ENCODE assay signal across 8 mouse cellular contexts in the genomic region with DNA sequence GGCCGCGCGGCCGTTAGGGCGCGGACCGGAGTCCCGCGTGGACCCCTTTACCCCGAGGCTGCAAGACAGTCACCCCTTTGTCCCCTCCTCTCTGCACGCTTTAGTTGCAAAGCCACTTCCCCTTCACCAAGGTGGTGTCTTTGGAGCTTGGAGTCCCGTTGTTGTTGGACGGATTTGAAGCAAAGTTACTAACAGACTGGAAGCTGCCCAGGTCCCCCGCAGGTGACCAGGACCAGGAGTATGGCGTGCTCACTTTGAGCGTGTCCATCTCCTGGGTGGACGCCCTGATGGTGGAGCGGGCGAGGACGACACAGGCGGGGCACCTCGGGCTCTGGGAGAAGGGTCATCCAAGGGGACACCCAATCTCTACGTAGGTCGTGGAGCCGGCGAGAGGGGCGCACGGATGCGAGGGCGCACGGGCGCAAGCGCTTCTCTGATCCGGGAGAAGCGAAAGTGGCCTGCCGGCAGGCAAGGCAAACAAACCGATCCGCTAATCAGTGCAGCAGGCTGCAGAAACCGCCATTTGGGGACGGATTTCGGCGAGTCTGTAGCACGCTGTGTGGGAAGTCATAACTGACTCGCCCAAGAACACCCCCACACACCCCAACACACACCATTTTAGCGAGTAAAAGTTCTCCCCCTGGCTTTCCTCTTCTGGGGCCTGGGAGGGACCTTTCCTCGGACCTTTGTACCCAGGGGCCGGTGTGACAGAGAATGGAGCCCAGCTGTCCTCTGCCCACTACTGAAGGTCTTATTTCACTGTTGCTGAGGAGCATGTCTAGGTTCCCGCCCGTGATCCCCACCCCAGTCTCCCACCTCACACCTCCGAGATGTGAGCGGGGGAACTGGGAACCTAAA. TPM values are rescaled to one million over a fixed set of nuclear protein-coding genes. Genes with fewer than 3 reads are reported as not detected.
DNase-seq lines count a peak whose midpoint lies in the region; ATAC-seq and TF ChIP-seq lines count a peak whose summit lies in the region.

No protein-coding gene starts in this region.

- H3K4me3 ChIP-seq in forebrain, embryonic 16.5 days (replicated peaks; ENCODE audit: low read length) = peak overlapping the region; percentile 53
- peak overlapping the region; percentile 38 for H3K4me3 ChIP-seq in intestine, embryonic 14.5 days (ENCODE audit: low read depth, low read length)
- H3K4me3 ChIP-seq in limb, embryonic 15.5 days = peak overlapping the region; percentile 43
- peak overlapping the region; percentile 44 for H3K4me3 ChIP-seq in midbrain, embryonic 14.5 days (replicated peaks; ENCODE audit: low read depth, low read length)

- peak; percentile 4 for ATAC-seq in forebrain, embryonic 16.5 days
- ATAC-seq in intestine, embryonic 14.5 days (replicated peaks; ENCODE audit: low FRiP score, low TSS enrichment, low read depth) = peak; percentile 36
- no peak for ATAC-seq in limb, embryonic 15.5 days (ENCODE audit: insufficient number of reproducible peaks, low FRiP score, low TSS enrichment, low read depth)
- ATAC-seq in midbrain, embryonic 14.5 days (ENCODE audit: low FRiP score, low TSS enrichment) = peak; percentile 15; the same call in 1 of the 2 replicates

- peak; percentile 49 for DNase-seq in ovary, postnatal 36 days (ENCODE audit: low spot score)
- no peak for DNase-seq in ovary, postnatal 10 days (ENCODE audit: low spot score)
- DNase-seq in brain, embryonic 14.5 days (ENCODE audit: low read depth) = peak; percentile 77
- DNase-seq in intestine, embryonic 14.5 days (ENCODE audit: low spot score) = peak; percentile 83
- DNase-seq in midbrain, embryonic 14.5 days = peak; percentile 74
- peak; percentile 55 for DNase-seq in testis, postnatal 10 days (ENCODE audit: low spot score)

- H3K4me1 ChIP-seq in forebrain, embryonic 16.5 days (replicated peaks; ENCODE audit: control insufficient read depth, insufficient read depth, low read length) = peaks cover 29% of the 10 kb centered on the region
- H3K4me1 ChIP-seq in intestine, embryonic 14.5 days (replicated peaks; ENCODE audit: control insufficient read depth, insufficient read depth, low read length) = peaks cover 17% of the 10 kb centered on the region
- H3K4me1 ChIP-seq in limb, embryonic 15.5 days = peaks cover 23% of the 10 kb centered on the region
- H3K4me1 ChIP-seq in midbrain, embryonic 14.5 days (ENCODE audit: control insufficient read depth, insufficient read depth, low read length) = peaks cover 13% of the 10 kb centered on the region

- 2% methylated on average over 50 of the region's 51 CpGs for WGBS in forebrain, embryonic 16.5 days
- WGBS in intestine, embryonic 14.5 days = under 1% methylated on average over 51 of the region's 51 CpGs
- WGBS in limb, embryonic 15.5 days = 1% methylated on average over 51 of the region's 51 CpGs
- WGBS in midbrain, embryonic 14.5 days = under 1% methylated on average over 51 of the region's 51 CpGs

- H3K9me3 ChIP-seq in forebrain, embryonic 16.5 days (ENCODE audit: control insufficient read depth, low read length) = no peaks in the 10 kb centered on the region
- H3K9me3 ChIP-seq in intestine, embryonic 14.5 days (ENCODE audit: control insufficient read depth, low read length) = no peaks in the 10 kb centered on the region
- H3K9me3 ChIP-seq in limb, embryonic 15.5 days = no peaks in the 10 kb centered on the region
- 0 out of 2 replicates have a peak, but pooled peaks cover 3% of the 10 kb centered on the region for H3K9me3 ChIP-seq in midbrain, embryonic 14.5 days (ENCODE audit: control insufficient read depth, low read length)

- TF ChIP-seq CTCF in brain, embryonic 14.5 days (IDR thresholded peaks at IDR 0.05; ENCODE audit: borderline replicate concordance, extremely low read depth, insufficient read depth, insufficient read length) = no peak

- no peaks in the 10 kb centered on the region for H3K36me3 ChIP-seq in forebrain, embryonic 16.5 days (ENCODE audit: control insufficient read depth, insufficient read depth)
- peaks cover 4% of the 10 kb centered on the region for H3K36me3 ChIP-seq in intestine, embryonic 14.5 days (ENCODE audit: control insufficient read depth, insufficient read depth, low read length)
- peaks cover 2% of the 10 kb centered on the region; the same call in 1 of the 2 replicates for H3K36me3 ChIP-seq in limb, embryonic 15.5 days
- peaks cover 4% of the 10 kb centered on the region for H3K36me3 ChIP-seq in midbrain, embryonic 14.5 days (ENCODE audit: control insufficient read depth, insufficient read depth, low read length)

- H3K4me2 ChIP-seq in forebrain, embryonic 16.5 days (ENCODE audit: low read length) = peak overlapping the region; percentile 82
- H3K4me2 ChIP-seq in intestine, embryonic 14.5 days (ENCODE audit: low read length) = peak overlapping the region; percentile 90
- peak overlapping the region; percentile 91 for H3K4me2 ChIP-seq in limb, embryonic 15.5 days
- H3K4me2 ChIP-seq in midbrain, embryonic 14.5 days (ENCODE audit: low read length) = peak overlapping the region; percentile 84

- peaks cover 34% of the 10 kb centered on the region for H3K27me3 ChIP-seq in forebrain, embryonic 16.5 days (replicated peaks; ENCODE audit: control insufficient read depth, insufficient read depth, low read length)
- peaks cover 80% of the 10 kb centered on the region for H3K27me3 ChIP-seq in intestine, embryonic 14.5 days (replicated peaks; ENCODE audit: control insufficient read depth, insufficient read depth, low read length)
- peaks cover 64% of the 10 kb centered on the region for H3K27me3 ChIP-seq in limb, embryonic 15.5 days
- H3K27me3 ChIP-seq in midbrain, embryonic 14.5 days (ENCODE audit: control insufficient read depth, insufficient read depth, low read length) = peaks cover 75% of the 10 kb centered on the region

- no peak for TF ChIP-seq POLR2A in brain, embryonic 14.5 days (IDR thresholded peaks at IDR 0.05; ENCODE audit: borderline replicate concordance, extremely low read depth, insufficient read depth, insufficient read length, poor library complexity, severe bottlenecking)

- peak overlapping the region; percentile 57; the same call in 1 of the 2 replicates for H3K9ac ChIP-seq in forebrain, embryonic 16.5 days (replicated peaks; ENCODE audit: low read depth, low read length)
- H3K9ac ChIP-seq in intestine, embryonic 14.5 days (ENCODE audit: low read length) = no peak overlapping the region; the same call in 1 of the 2 replicates
- 0 out of 2 replicates have a peak overlapping the region, but pooled peaks have one; percentile 42 for H3K9ac ChIP-seq in limb, embryonic 15.5 days
- H3K9ac ChIP-seq in midbrain, embryonic 14.5 days (replicated peaks; ENCODE audit: low read length) = no peak overlapping the region; the same call in 1 of the 2 replicates

- no peak overlapping the region for H3K27ac ChIP-seq in forebrain, embryonic 16.5 days (ENCODE audit: low read length)
- no peak overlapping the region for H3K27ac ChIP-seq in intestine, embryonic 14.5 days (ENCODE audit: low read depth)
- no peak overlapping the region for H3K27ac ChIP-seq in limb, embryonic 15.5 days
- H3K27ac ChIP-seq in midbrain, embryonic 14.5 days (replicated peaks; ENCODE audit: low read depth, low read length) = no peak overlapping the region

RNA-seq across cellular contexts. Expression of a gene that starts 4.5 kb away (rescaled TPM):
- polyA plus RNA-seq in brain, embryonic 14.5 days (2012; rRNA removed) = 0.06 and 0.12 TPM in 2 replicates
- polyA plus RNA-seq in forebrain, embryonic 16.5 days (2015; fragmentation: Nextera tagmentation; extraction: Ambion mirVana) = not detected in 2 replicates
- polyA plus RNA-seq in intestine, embryonic 14.5 days (2014; fragmentation: Nextera tagmentation; extraction: Ambion mirVana) = not detected in 2 replicates
- 0.20 and 0.31 TPM in 2 replicates for polyA plus RNA-seq in limb, embryonic 15.5 days (2015; fragmentation: Nextera tagmentation; extraction: Ambion mirVana)
- 0.20 and 0.25 TPM in 2 replicates for polyA plus RNA-seq in midbrain, embryonic 14.5 days (2014; fragmentation: Nextera tagmentation; extraction: Ambion mirVana)

RNA-seq across cellular contexts. Expression of a gene that starts 12.5 kb away (rescaled TPM):
- polyA plus RNA-seq in brain, embryonic 14.5 days (2012; rRNA removed) = 75.4 and 93.2 TPM in 2 replicates
- polyA plus RNA-seq in forebrain, embryonic 16.5 days (2015; fragmentation: Nextera tagmentation; extraction: Ambion mirVana) = 34.8 and 40.9 TPM in 2 replicates
- polyA plus RNA-seq in intestine, embryonic 14.5 days (2014; fragmentation: Nextera tagmentation; extraction: Ambion mirVana) = 20.7 and 25.1 TPM in 2 replicates
- polyA plus RNA-seq in limb, embryonic 15.5 days (2015; fragmentation: Nextera tagmentation; extraction: Ambion mirVana) = 16.6 and 18.3 TPM in 2 replicates
- 34.1 and 43.6 TPM in 2 replicates for polyA plus RNA-seq in midbrain, embryonic 14.5 days (2014; fragmentation: Nextera tagmentation; extraction: Ambion mirVana)

RNA-seq across cellular contexts. Expression of a gene that starts 17.1 kb away (rescaled TPM):
- polyA plus RNA-seq in brain, embryonic 14.5 days (2012; rRNA removed) = 114 and 143 TPM in 2 replicates
- polyA plus RNA-seq in forebrain, embryonic 16.5 days (2015; fragmentation: Nextera tagmentation; extraction: Ambion mirVana) = 291 TPM in 2 replicates
- 199 and 202 TPM in 2 replicates for polyA plus RNA-seq in intestine, embryonic 14.5 days (2014; fragmentation: Nextera tagmentation; extraction: Ambion mirVana)
- polyA plus RNA-seq in limb, embryonic 15.5 days (2015; fragmentation: Nextera tagmentation; extraction: Ambion mirVana) = 221 and 227 TPM in 2 replicates
- polyA plus RNA-seq in midbrain, embryonic 14.5 days (2014; fragmentation: Nextera tagmentation; extraction: Ambion mirVana) = 202 and 219 TPM in 2 replicates

Comparison
In these comparisons a context has a peak if more than half of its experiments do, and no peak if none do; other contexts are left out.
1. H3K9ac ChIP-seq: peak in forebrain, embryonic 16.5 days (single experiment) and limb, embryonic 15.5 days (single experiment); none in intestine, embryonic 14.5 days (single experiment) and midbrain, embryonic 14.5 days (single experiment).
2. Peak in every context shown above with its lines, with median percentiles within 50 percentile points of each other: H3K4me2 ChIP-seq and H3K4me3 ChIP-seq.